Mouse (Mus musculus) heart, adult 11 months (tissue): ENCODE data around the gene Syt11.
A peak's percentile ranks its signal among the peaks of the same experiment; 100 is the strongest.
"Not testable (repeated sequence)": the region's sequence is repeated elsewhere in the genome, so short reads cannot be mapped to it uniquely, and the experiment has no call there.

Experiments used
- DNase-seq: peaks from one replicate; pipeline ENCODE4 v3.0.0; 2022

The Syt11 gene

DNA sequence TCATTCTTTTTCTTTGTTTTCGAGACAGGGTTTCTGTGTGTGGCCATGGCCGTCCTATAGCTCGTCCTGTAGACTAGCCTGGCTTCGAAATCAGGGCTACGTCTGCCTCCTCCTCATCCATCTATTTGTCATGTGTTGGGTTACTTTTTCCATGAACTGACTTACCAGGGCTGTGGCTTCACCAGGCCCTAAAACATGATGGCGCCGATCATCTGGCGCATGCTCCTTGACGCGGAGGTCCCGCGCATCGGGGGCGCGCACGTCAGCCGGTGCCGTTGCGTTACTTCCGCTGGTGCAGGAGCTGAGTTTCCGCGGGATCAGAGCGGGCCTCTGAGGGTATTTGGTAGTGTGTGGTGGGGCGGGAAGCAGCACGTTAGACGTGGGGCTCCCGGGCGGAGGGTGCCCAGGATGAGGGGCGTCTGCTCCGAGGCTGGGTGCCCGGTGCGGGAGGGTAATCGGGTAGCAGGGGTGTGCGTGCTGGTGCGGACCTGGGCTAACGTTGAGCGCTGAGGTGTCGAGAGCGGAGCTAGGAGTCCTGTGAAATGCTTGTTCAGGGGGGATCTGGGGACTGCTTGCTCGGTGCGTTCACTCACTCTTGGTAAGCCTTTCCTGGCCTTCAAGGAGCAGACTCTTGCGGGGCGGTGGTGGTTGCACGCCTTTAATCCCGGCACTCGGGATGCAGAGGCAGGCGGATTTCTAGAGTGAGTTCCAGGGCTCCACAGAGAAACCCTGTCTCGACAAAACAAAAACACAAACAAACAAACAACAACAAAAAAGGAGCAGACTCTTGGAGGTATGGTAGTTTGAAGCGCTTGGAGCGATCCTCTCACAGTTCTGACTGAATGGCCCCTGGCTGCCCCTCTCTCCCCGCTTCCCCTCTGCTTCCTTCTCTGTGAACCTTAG lies at the start of gene Syt11:
TSS of gene Syt11 (minus strand) at position 226 of the 903 bp plus-strand sequence.
- DNase-seq, result peak; percentile 95

DNA sequence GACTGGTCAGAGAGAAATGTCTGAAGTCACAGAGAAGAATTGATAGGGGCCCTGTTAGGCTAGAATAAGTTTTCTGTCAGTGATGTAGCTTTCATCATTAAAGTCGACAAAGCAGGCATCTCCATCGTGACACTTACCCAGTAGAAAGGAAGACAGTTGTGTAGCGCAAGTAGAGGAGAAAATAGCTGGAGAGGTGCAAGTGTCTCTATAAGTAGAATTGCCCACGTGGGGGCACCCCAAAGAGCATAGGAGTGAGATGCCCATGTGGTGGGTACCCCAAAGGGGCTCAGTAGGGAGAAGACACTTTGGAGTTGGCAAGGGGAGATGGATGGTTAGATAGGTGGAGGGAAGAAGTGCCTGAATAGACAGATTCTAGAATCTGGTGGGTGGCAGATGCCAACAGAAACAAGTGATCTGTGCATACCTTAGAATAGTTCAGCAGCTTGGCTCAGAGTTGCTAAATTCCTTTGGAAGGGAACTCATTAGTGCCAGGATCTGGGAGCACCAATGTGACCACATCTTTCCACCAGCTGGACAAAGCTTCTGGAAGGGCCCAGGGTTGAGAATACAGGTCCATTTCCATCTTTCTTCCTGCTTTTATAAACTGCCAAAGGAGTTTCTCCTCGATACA lies 29.1 kb upstream of the Syt11 start:
- no peak for DNase-seq

DNA sequence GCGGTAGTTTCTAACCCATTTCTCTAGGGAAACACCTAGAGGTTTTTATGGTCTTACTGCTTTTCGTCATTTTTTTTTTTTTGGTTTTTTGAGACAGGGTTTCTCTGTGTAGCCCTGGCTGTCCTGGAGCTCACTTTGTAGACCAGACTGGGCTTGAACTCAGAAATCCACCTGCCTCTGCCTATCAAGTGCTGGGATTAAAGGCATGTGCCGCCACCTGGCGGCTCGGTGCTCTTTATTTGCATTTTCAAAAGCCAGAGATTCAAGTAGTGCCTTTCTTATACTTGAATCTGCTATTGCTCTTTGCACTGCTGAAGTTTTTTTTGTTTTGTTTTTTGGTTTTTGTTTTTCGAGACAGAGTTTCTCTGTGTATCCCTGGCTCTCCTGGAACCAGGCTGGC lies 22.5 kb upstream of the Syt11 start:
- peak; percentile 45 for DNase-seq

DNA sequence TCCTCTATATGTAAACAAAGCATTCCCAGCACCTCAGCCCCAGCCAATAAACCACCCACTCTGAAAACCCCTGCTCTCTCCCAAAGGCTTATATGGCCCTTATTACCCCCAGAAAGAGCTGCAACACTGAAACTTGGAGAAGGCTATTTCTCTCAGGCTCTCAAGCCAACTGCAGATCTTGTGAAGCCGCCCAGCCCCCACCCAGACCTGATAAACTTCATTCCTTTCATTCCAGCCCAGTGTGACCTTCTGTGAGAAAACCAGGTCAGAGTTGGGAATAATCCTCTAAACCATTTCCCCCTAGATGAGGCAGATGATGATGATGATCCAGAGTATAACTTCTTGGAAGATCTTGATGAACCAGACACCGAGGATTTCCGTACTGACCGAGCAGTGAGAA lies 13.1 kb upstream of the Syt11 start:
- not testable (repeated sequence) for DNase-seq

DNA sequence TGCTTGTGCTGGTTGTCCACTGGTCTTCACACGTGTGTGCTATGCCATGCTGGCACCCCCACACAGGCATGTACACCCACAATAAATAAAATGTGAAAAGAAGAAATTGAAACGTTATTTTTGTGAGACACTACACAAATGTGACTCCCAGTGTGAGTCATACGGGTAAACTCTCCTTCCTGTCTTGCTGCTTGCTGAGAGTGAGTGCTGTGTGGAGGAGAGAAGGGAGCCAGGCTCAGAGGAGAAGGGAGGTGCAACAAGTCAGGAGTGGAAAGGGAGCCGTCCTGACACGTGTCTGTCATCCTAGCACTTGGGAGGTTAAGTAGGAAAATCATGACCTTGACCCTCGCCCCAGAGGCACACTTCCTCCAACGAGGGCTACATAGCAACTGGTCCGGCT lies 11.8 kb upstream of the Syt11 start:
- DNase-seq, result not testable (repeated sequence)

DNA sequence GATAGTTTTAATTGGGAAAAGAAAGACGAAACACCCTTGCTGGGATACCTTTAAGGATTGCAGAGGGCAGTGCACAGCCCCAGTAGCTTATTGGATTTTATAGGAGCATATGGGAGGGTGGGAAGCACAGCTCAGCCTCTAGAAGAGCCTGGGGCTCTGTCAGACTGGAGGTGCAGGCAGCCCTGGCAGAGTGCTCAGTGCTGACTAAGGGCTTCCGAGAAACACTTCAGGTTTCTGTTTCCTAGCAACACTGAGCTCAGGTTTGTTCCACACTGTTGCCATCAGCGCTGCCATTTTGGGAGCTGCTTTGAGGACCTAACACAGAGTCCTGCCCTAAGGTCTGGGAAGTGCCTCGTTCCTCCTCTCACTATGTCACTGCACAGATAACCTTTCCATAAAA lies 11.4 kb upstream of the Syt11 start:
- not testable (repeated sequence) for DNase-seq

DNA sequence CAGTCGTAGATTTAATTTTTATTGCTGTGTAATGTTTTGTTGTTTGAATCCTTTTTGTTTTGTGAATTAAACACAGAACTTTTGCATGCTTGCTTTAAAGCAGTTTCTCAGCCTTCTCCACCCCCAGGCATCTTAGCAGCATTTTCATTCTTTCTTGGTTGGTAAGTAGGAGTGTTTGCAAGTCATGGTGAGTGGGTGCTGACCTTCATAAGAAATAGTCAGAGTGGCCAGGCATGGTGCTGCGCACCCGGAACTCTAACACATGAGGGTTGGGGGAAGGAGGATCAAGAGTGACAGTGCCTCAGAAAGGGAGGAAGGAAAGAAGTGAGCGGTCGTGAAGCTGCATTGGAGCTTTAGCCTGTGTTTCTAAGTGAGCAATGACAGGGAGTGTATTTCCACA lies 9.9 kb upstream of the Syt11 start:
- peak; percentile 50 for DNase-seq

DNA sequence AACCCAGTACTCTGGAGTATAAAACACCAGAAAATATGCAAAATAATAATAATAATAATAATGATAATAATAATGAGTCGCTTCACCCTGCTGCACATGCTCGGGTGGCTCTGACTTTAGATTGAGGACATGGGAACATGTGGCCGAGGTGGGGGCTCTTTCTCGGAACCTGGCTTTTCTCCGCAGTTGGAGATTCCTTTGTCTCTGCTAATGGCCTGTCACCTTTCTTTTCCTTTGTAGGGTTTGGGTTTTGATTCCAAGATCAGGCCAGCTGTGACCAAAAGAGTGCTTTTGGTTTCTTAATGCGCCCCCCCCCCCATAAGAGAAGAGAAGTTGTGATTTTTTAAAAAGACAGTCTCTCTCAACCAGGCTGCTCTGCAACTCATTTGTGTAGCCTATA lies 1.8 kb downstream of the Syt11 start:
- DNase-seq, result peak; percentile 84

DNA sequence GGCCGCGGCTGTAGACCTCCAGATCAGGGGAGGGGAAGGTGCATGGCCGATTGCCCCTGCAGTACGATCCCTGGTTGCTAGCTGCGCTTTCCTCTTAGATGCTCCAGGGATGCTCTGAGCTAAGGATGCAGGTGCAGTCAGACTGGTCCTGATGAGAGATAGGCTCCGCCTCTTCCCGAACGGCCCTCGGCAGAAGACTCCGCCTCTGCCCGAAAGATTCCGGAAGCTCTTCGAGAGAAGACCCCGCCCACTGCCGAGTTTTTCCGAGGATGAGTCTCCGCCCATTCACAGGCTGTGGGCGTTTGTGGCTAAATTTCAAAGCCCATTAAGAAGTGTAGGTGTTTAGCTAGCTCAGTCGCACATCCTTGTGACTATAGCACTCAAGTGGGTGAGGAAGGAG lies 2.6 kb downstream of the Syt11 start:
- peak; percentile 99 for DNase-seq

DNA sequence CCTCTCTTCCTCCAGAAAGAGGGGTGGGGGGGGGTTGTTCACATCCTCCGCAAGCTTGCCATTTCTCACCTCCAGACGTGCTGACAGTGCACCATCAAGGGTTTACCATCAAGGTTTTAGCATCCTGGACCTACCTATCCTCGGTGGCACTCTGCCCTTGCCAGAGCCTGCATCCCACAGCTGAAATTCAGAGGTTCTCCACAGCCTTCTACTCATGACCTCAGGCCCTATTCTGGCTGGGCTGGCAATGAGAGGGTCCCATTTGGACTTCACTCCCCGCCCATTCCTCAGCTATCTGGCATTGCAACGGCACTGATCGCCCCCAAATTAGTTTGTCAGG lies 3.1 kb downstream of the Syt11 start:
- DNase-seq, result not testable (repeated sequence)

DNA sequence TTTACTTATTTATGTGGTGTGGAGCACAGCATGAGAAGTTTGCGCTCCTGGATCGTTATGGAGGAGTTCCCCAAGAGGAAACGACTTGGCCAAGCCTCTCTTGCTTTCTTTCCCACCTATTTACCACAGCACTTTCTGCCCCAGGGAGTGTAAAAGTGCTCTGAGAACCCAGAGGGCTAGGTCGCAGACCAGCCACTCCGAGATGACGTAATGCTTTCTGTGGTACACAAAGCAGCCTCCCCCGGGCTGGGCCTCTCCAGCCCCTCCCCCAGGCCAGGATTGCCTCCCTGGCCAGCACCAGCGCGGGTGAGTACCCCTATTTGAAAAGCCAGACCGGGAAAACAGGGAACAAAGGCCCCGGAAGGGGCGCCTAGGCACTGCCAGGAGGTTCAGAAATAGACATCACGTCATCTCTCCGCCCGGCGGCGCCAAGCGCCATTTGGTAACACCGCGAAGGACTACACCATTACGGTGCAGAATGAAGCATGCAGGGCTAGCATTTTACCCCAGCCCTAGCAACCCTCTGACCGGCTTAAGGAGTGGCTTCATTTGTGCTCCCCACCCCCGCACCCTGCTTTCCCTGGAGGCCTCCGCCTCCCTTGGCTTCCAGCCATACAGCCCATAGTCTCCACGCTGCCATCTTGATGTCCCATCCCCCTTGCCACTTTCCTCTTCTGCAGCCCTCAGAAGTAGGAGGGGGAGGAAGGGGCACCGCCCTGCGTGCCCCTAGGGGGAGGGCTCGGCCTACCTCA lies 3.6 kb downstream of the Syt11 start:
- DNase-seq, result peak; percentile 98

DNA sequence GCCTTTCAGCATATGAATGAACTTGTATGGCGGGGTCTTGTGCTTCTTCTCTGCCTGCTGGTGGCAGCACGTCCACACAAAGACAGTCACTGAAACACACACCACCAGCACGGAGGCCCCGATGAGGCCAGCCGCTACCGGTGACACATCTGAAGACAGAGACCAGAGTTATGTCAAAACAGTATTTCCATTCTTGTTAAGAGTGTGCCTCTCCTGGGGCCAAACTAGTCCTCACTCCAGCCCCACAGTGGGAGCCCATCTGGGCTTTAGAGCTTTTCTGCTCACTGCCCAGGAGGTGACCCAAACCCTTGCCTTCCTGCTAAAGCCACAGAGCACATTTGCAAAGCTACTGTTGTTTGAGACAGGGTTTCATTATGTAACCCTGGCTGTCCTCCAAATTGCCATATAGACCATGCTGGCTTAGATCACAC lies 12.5 kb downstream of the Syt11 start:
- DNase-seq, result no peak

DNA sequence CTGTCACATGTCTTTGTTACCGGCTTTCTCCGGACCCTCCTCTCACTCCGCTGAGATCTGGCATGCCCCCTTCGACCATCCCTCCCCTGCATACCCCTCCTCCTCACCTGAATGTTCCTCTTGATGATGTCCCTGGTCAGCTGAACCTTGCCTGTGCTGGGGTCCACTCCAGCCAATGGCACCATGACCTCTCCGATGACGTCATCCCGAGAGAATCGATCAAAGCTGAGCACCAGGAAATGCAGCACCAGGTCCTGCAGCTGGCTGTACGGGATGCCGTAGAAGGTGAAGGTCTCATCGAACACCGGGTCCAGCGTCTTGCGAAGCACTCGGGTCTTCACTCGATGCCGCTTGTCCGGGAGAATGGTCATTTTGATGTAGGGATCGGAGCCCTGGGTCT lies 13.3 kb downstream of the Syt11 start:
- no peak for DNase-seq

DNA sequence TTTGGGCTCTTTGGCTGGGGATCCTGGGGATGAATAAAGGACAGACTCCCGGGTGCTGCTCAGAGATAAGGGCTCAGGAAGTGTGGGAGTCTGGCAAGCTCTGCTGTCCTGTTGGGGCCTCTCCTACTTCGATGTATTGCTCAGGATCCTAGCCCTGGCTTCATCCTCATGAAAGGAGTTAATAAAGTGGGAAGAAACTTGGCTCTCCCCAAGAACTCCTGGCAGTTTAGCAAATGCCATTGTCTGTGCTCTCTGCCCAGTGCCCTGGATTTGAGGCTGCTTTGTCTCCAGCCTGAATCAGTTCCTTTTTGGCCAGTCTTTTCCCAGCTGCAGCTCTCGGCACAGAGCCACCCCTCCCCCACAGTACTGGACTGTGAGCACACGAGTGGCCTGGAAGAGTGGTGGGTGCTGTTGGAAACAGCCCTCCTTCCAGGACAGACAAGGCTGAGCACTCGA lies 16.9 kb downstream of the Syt11 start:
- DNase-seq, result peak; percentile 98

DNA sequence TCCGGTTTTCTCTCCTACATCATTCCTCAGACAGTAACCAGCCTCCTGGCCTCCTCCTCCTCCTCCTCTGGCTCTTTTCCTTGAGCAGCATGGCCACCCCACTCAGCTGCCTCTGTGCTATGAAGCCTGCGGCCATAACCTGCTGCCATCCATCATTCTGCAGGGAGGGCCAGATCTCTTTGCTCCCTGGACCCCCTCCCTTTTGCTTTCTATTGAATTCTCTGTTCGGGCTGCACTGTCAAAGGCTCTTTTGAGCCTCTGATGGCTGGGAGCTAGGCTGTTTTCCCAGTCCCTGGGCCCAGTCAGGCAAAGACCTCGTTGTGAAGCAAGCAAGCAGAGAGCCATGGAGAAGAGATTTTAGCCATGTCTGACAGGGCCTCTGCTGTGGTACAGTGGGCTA lies 18.7 kb downstream of the Syt11 start:
- no peak for DNase-seq

DNA sequence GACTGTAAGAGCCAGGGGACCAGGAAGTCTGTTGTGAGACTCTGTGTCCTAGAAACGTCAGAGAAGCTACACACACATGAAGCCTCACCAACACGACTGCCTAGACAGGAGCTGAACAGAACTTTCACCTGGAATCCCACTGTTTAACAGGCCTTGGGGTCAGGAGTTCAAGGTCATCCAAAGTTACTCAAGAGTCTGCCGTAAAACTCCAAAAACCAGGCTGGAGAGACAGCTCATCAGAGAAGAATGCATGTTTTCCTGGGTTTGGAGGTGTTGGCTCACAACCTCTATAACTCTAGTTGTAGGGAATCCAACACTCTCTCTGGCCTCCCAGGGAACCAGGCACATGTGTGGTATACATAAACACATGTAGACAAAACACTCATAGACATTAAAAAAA lies 19.4 kb downstream of the Syt11 start:
- DNase-seq, result no peak

DNA sequence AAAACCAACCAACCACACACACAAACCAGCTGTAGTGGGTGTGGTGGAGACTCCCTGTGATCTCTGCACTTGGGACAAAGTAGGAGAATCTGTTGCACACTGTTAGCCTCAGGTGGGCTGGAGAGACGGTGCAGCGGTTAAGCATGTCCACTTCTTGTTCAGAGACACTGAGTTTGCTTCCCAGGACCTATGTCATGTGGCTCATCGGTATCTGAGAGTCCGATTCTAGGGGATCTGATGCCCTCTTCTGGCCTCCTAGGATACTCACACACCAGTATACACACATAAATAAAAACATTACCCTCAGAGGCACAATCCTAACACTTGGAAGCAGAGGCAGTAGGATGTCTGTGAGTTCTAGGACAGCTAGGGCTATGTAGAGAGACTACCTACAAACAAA lies 20.7 kb downstream of the Syt11 start:
- DNase-seq, result no peak

DNA sequence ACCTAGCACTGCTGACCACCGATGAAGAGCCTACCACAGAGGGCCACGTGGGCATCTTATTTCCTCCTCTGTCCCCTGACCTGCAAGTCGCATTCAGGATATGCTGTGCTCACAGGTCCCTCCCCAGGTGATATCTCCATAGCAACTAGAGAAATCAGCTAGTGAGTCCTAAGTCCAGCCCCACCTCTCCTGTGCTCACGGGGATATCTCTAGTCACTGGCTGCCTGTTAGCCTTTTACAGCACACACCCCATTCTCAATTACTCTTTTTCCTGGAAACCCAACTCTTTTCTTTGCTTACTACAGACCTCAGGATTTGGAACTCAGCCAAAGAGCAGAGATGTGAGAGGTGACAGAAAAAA lies 28.1 kb downstream of the Syt11 start:
- DNase-seq, result no peak

DNA sequence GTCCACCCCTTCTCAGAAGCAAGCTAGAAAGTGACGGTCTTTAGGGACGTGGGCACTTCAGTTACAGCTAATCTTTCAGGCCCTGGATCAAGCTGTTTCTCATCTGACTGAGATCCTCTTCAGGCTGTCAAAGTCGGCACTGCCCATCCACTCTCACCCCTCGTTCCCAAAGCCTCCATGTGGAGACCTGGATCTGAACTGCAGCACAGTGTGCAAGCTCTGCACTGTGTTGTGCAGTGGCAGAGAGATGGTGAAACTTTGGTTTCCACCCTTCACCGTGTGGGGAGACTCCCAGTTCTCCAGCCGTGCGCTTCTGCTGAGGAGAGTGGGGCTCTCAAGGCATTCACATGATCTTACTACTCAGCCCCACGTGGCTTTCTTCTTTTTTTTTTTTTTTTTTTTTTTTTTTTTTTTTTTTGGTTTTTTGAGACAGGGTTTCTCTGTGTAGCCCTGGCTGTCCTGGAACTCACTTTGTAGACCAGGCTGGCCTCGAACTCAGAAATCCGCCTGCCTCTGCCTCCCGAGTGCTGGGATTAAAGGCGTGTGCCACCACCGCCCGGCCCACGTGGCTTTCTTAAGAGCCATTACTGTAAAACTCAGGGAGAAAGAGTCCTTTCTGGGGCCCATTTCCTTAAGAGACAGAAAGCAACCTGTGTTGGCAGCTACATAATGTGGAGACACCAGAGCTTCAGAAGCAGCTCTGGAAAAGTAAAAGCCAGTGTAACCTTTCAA lies 28.7 kb downstream of the Syt11 start:
- DNase-seq, result peak; percentile 91

DNA sequence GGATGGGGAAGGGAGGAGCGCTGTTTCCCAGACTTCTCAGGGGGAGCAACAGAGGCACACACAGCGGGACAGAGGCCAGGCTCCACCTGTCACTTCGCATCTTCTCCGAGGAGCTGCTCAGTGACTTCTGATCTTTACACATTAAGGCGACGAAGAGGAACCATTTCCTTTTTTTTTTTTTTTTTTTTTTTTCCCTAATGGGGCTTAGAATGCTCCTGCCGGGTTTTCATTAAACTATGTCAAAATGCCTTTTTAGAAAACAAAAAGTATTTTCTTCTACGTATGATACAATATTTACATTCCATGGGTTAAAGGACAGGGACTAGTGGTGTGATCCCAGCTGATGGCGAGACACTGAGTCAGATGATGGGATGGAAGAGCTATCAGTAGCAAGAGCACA lies 29.4 kb downstream of the Syt11 start:
- no peak for DNase-seq

DNA sequence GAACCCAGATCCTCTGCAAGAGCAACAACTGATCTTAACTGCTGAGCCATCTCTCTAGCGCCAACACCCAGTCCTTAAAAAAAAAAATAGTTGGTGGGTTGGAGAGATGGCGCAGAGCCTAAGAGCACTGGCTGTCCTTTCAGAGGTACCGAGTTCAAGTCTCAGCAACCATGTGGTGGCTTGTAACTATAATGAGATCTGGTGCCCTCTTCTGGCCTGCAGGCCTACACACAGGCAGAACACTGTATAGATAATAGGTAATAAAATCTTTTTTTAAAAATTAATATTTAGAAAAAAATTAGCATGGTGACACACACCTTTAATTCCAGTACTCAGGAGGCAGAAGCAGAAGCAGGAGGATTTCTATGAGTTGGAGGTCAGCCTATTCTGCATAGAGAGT lies 34.8 kb downstream of the Syt11 start:
- DNase-seq, result no peak

DNA sequence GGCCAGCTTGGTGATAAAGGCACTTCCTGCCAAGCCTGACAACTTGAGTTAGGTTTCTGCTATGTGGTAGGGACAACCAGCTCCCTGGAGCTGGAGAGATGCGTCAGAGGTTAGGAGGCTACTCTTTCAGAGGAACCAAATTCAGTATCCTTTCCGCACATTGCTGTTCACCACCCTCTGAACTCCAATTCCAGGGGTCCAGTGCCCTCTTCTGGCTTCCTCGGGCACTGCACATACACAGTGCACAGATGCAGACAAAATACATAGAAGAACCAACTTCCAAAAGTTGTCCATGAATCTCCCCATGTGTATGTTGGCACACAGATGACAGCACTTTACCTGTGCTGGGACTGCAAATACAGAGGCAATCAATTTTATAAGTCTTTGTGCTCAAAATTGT lies 36.3 kb downstream of the Syt11 start:
- DNase-seq, result peak; percentile 91

DNA sequence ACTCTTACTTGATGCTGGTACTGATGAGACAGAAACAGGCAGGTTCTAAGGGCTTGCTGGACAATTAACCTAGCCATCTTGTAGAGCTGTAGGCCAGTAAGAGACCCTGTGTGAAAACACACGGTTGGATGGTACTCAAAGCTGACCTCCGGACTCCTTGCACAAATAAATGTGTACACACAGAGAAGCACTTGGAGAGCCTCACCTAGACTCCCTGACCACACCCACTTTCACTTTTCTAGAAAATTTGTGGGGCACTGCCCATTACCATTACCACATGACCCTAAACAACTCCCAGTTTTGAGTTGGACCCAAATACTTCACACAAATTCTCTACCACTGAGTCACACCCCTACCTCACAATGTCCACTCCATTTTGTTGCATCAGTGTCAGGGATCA lies 38.4 kb downstream of the Syt11 start:
- no peak for DNase-seq
